In the genomic region with DNA sequence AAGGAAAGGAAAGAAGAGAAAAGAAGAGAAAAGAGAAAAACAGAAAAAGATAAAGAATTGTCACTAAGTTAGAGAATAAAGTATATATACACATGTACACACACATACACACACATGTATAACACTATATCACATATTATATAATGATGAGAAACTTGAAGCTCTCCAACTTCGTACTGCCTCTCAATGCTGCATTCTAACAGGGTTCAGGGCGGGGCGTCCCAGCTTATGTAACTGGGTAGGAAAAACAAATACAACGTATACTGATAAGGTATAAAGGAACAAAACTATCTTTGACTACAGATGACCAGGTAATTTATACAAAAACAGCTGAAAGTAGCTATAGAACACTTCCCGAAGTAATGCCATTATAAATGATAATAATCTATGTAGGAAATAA, we compare ENCODE assay signal across 20 mouse cellular contexts.
"Had no signal": no experiment of that assay in that cellular context is flagged by ENCODE, and none has a peak within 500 bp of the region (broad histone marks: within the 10 kb centered on the region; RNA-seq: fewer than 3 reads in every experiment).

No protein-coding gene starts in this region.

- H3K27me3 ChIP-seq: kidney, embryonic 15.5 days; limb, embryonic 12.5 days; limb, embryonic 15.5 days; lung, embryonic 15.5 days; neural tube, embryonic 12.5 days; neural tube, embryonic 15.5 days had no signal

- H3K9ac ChIP-seq: kidney, embryonic 15.5 days; limb, embryonic 12.5 days; limb, embryonic 15.5 days; lung, embryonic 15.5 days; neural tube, embryonic 12.5 days; neural tube, embryonic 15.5 days had no signal

- H3K4me3 ChIP-seq: kidney, embryonic 15.5 days; limb, embryonic 12.5 days; limb, embryonic 15.5 days; lung, embryonic 15.5 days; neural tube, embryonic 12.5 days; neural tube, embryonic 15.5 days had no signal

- H3K4me2 ChIP-seq: kidney, embryonic 15.5 days; limb, embryonic 12.5 days; limb, embryonic 15.5 days; lung, embryonic 15.5 days; midbrain, embryonic 11.5 days; neural tube, embryonic 12.5 days; neural tube, embryonic 15.5 days had no signal

- H3K9me3 ChIP-seq: kidney, embryonic 15.5 days; limb, embryonic 12.5 days; limb, embryonic 15.5 days; lung, embryonic 15.5 days; neural tube, embryonic 12.5 days; neural tube, embryonic 15.5 days had no signal

- H3K4me1 ChIP-seq: kidney, embryonic 15.5 days; limb, embryonic 12.5 days; limb, embryonic 15.5 days; lung, embryonic 15.5 days; neural tube, embryonic 12.5 days; neural tube, embryonic 15.5 days had no signal

- H3K27ac ChIP-seq: kidney, embryonic 15.5 days; limb, embryonic 12.5 days; limb, embryonic 15.5 days; lung, embryonic 15.5 days; neural tube, embryonic 12.5 days; neural tube, embryonic 15.5 days had no signal

- H3K36me3 ChIP-seq: kidney, embryonic 15.5 days; limb, embryonic 12.5 days; limb, embryonic 15.5 days; lung, embryonic 15.5 days; neural tube, embryonic 12.5 days; neural tube, embryonic 15.5 days had no signal

- DNase-seq: kidney, postnatal 10 days; left cerebral cortex, postnatal 4 days; lung, adult 18-20 months; lung, postnatal 14 days; lung, postnatal 4 days; midbrain, embryonic 14.5 days; right cerebral cortex, adult 18-20 months; right cerebral cortex, postnatal 14 days; right cerebral cortex, postnatal 4 days; spleen, adult 18-20 months; thymus, adult 2 months; thymus, postnatal 14 days; thymus, postnatal 4 days had no signal
